Mouse (Mus musculus): Measurements from ENCODE around the gene Eif2ak4.

- TF ChIP-seq POLR2A (IDR thresholded peaks at IDR 0.05; ENCODE audit: borderline replicate concordance, extremely low read depth, low read depth, low read length) (no peak), CTCF (IDR thresholded peaks at IDR 0.05; ENCODE audit: insufficient read depth, low read length) (no peak)
Measured at GRCm38 (mm10) chr2:118421951-118422350, 33.5 kb downstream of the Eif2ak4 start.
